Mouse (Mus musculus): Measurements from ENCODE around the gene Olfr704.
"Not testable (repeated sequence)": the region's sequence is repeated elsewhere in the genome, so short reads cannot be mapped to it uniquely, and the experiment has no call there.

Olfr704 gene

GRCm38 (mm10) chr7:106862885-106863284 is at the start of gene Olfr704:
Gene Olfr704, plus strand, starts transcription at chr7:106863185.
- no peak for DNase-seq (ENCODE audit: low spot score)

- DNase-seq (ENCODE audit: low spot score) = no peak
Measured at GRCm38 (mm10) chr7:106813829-106814228, 49.2 kb upstream of the Olfr704 start, which contains the start of gene Olfr701. Gene Olfr701, plus strand, starts transcription at chr7:106814129.

GRCm38 (mm10) chr7:106815775-106816174 is 47.2 kb upstream of the Olfr704 start:
- peak; percentile 14 for DNase-seq (ENCODE audit: low spot score)

- no peak for DNase-seq (ENCODE audit: low spot score)
Measured at GRCm38 (mm10) chr7:106818414-106818813, 44.6 kb upstream of the Olfr704 start.

- DNase-seq (ENCODE audit: low spot score) = no peak
Measured at GRCm38 (mm10) chr7:106833793-106834192, 29.2 kb upstream of the Olfr704 start, which contains the start of gene Olfr702. Gene Olfr702, minus strand, starts transcription at chr7:106833893.

GRCm38 (mm10) chr7:106843060-106843459 is 19.9 kb upstream of the Olfr704 start, which contains the start of gene Olfr703:
Gene Olfr703, plus strand, starts transcription at chr7:106843360.
- no peak for DNase-seq (ENCODE audit: low spot score)

- DNase-seq (ENCODE audit: low spot score) = no peak
Measured at GRCm38 (mm10) chr7:106876791-106877190, 13.8 kb downstream of the Olfr704 start, which contains the start of gene Olfr705. Gene Olfr705, minus strand, starts transcription at chr7:106876891.

GRCm38 (mm10) chr7:106888062-106888461 is 25.1 kb downstream of the Olfr704 start, which contains the start of gene Olfr706:
Gene Olfr706, minus strand, starts transcription at chr7:106888162.
- DNase-seq (ENCODE audit: low spot score) = no peak

- not testable (repeated sequence) for DNase-seq (ENCODE audit: low spot score)
Measured at GRCm38 (mm10) chr7:106901141-106901540, 38.2 kb downstream of the Olfr704 start, which contains the start of gene Olfr707. Gene Olfr707, minus strand, starts transcription at chr7:106901241.

- DNase-seq (ENCODE audit: low spot score) = no peak
Measured at GRCm38 (mm10) chr7:106907676-106908075, 44.7 kb downstream of the Olfr704 start, which contains the start of gene Olfr1532-ps1. Gene Olfr1532-ps1, plus strand, starts transcription at chr7:106908001.
